Mouse (Mus musculus): ENCODE results near the gene Fshr. TPM values are rescaled to one million over a fixed set of nuclear protein-coding genes. Genes with fewer than 3 reads are reported as not detected.

Fshr gene
- polyA plus RNA-seq, 1 experiment = not detected

DNA sequence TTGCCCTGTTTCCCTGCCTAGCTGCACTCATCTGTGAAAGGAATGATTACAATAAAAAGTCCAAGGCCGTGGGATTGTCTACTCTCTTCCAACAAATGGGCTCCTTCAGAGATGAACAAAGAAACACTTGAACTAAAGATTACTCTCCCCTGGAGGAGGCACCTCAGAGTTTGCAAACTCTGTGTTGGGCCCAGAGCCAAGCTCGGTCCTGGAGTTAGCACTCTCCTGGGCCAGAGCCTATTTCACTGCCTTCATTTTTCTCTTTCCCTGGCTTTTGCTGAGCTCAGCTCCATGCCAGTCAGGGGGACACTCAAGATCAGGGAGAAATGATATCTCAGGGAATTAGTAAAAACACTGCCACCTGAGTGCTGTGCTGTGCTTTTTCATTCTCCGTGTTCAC is 234.4 kb downstream of the Fshr start:
- Histone ChIP-seq H3K27ac (ENCODE audit: control insufficient read depth, insufficient read depth, low read depth, low read length, poor library complexity) (no peak overlapping the region), H3K4me1 (ENCODE audit: control insufficient read depth, insufficient read depth, low read length) (no peaks in the 10 kb centered on the region), H3K4me3 (replicated peaks; ENCODE audit: control insufficient read depth, low read depth, low read length) (no peak overlapping the region)
- WGBS = 77% methylated on average over 3 of the region's 3 CpGs
- TF ChIP-seq POLR2A (IDR thresholded peaks at IDR 0.05; ENCODE audit: borderline replicate concordance, control insufficient read depth, low read depth, low read length) = no peak
- no peak for TF ChIP-seq CTCF (IDR thresholded peaks at IDR 0.05; ENCODE audit: control insufficient read depth, insufficient read depth, low read length)

DNA sequence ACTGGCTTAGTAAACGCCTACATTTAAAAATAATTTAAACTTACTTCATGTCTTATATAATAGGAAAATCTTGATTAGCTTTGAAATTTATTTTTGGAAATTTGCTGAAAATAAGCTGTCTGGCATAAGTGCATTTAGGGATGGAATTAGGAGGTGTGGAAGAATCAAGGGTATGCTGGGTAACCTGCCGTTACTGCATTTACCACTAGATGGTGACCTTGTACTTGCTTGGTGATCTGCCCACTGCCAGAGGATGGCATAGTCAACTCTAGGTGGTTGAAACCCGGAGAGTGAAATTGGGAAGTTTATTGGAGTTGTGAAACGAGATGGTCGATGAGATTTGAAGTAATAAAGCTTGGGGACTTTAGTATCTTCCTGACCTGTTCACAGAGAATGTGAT is 246.5 kb downstream of the Fshr start:
- no peak overlapping the region for H3K27ac ChIP-seq (ENCODE audit: control insufficient read depth, insufficient read depth, low read depth, low read length, poor library complexity)
- 4% methylated on average over 5 of the region's 5 CpGs for WGBS
- peak; percentile 39; the same call in 1 of the 2 replicates for TF ChIP-seq CTCF (IDR thresholded peaks at IDR 0.05; ENCODE audit: control insufficient read depth, insufficient read depth, low read length)
- TF ChIP-seq POLR2A (IDR thresholded peaks at IDR 0.05; ENCODE audit: borderline replicate concordance, control insufficient read depth, low read depth, low read length) = no peak

DNA sequence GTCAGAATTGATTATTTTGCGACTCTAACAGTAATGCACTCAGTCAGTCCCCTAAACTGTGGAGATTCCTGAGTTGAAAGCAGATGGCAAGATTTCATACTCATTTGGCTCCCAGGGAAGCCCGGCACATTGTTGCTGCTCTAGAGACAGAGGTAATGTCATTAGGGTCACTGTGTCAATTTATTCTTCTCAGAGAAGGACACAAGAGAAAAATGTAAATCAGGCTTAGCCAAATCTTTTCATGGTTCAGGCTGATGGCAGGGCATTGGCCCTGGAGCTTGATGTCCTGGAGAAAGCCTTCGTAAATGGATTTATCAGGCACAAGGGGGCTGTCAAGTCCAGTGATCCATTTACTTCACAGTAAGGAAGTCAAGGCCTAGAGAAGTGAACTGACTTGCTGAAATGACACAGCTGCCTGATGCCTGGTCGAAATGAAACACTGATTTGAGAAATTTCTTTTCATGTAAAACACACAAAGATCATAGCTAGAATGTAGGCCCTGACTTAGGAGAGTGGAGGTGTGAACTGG is 262.3 kb downstream of the Fshr start:
- 74% methylated on average over 4 of the region's 4 CpGs for WGBS
- Histone ChIP-seq H3K27ac (ENCODE audit: control insufficient read depth, insufficient read depth, low read depth, low read length, poor library complexity) (no peak overlapping the region), H3K4me1 (ENCODE audit: control insufficient read depth, insufficient read depth, low read length) (no peaks in the 10 kb centered on the region), H3K4me3 (replicated peaks; ENCODE audit: control insufficient read depth, low read depth, low read length) (no peak overlapping the region)
- TF ChIP-seq CTCF (IDR thresholded peaks at IDR 0.05; ENCODE audit: control insufficient read depth, insufficient read depth, low read length) (no peak), POLR2A (IDR thresholded peaks at IDR 0.05; ENCODE audit: borderline replicate concordance, control insufficient read depth, low read depth, low read length) (no peak)

More for the DNA sequence above, 246.5 kb downstream of the Fshr start:
- no peak overlapping the region for H3K4me3 ChIP-seq (replicated peaks; ENCODE audit: control insufficient read depth, low read depth, low read length)
- H3K4me1 ChIP-seq (ENCODE audit: control insufficient read depth, insufficient read depth, low read length) = no peaks in the 10 kb centered on the region

DNA sequence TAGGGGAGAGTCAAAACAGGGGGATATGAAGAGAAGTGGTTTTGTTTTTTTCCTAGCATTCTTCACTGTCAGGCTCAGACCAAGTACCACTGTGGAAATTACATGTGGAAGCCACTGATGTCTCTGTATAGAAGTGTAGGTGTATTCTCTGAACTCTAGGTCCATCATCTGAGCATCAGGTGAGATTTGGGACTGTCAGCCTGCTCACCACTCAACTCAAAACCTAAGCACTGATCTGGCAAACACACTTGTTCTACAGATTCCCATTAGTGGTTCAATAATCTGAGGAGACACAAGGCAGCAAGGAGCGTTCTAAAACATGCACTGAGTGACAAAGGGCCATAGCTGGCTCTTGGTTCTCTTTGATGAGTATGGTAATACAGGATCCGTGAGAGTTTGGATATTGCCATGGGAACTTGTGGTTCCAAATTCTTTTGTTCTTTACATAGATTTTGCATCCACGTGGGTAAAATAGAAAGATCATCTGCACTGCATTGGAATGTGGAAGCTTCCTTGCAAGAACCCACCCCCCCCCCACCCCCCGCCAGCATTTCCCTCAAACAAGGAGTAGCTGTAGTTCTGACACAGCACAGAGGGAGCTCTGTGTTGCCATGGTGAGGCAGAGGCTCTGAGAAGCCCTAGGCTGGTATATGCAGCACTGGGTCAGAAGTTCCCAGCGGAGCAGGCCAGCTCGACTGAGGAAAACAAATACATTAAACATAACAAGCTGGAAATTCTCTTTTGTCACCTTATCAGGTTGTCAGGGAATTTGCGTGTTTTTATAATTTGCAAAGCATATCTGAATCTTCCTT is 262.9 kb downstream of the Fshr start:
- Histone ChIP-seq H3K4me3 (replicated peaks; ENCODE audit: control insufficient read depth, low read depth, low read length) (no peak overlapping the region), H3K27ac (ENCODE audit: control insufficient read depth, insufficient read depth, low read depth, low read length, poor library complexity) (no peak overlapping the region), H3K4me1 (ENCODE audit: control insufficient read depth, insufficient read depth, low read length) (no peaks in the 10 kb centered on the region)
- no peak for TF ChIP-seq CTCF (IDR thresholded peaks at IDR 0.05; ENCODE audit: control insufficient read depth, insufficient read depth, low read length)
- TF ChIP-seq POLR2A (IDR thresholded peaks at IDR 0.05; ENCODE audit: borderline replicate concordance, control insufficient read depth, low read depth, low read length) = no peak
- 71% methylated on average over 7 of the region's 7 CpGs for WGBS

DNA sequence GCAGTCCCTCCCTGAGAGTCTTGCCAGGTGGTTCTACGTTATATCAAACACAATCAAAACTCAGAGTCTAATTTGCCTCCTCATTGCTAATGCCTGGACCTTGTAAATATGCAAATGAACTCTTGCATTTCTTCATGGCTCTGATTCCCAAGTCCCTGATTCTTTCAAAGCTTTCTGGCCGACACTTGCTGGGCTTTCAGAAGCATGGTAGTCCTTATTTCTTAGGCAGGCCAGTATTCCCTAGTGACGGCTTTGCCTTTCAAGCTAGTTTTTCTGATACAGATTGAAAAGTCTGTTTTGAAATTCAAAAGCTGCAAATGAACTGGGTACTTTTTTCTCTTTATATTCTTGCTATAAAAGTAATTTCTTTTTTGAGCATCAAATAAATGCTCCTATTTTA is 263.5 kb downstream of the Fshr start:
- H3K4me3 ChIP-seq (replicated peaks; ENCODE audit: control insufficient read depth, low read depth, low read length) = no peak overlapping the region
- H3K4me1 ChIP-seq (ENCODE audit: control insufficient read depth, insufficient read depth, low read length) = no peaks in the 10 kb centered on the region
- TF ChIP-seq CTCF (IDR thresholded peaks at IDR 0.05; ENCODE audit: control insufficient read depth, insufficient read depth, low read length) (no peak), POLR2A (IDR thresholded peaks at IDR 0.05; ENCODE audit: borderline replicate concordance, control insufficient read depth, low read depth, low read length) (no peak)
- WGBS = 77% methylated on average over 3 of the region's 3 CpGs
- H3K27ac ChIP-seq (ENCODE audit: control insufficient read depth, insufficient read depth, low read depth, low read length, poor library complexity) = no peak overlapping the region

Measured in bone marrow, adult 2 months (tissue).